8 mouse cellular contexts compared by ENCODE assay signal in genomic region chr4:117928699-117929241, GRCm38 (mm10). TPM values are rescaled to one million over a fixed set of nuclear protein-coding genes. Genes with fewer than 3 reads are reported as not detected.
DNase-seq lines count a peak whose midpoint lies in the region; TF ChIP-seq lines count a peak whose summit lies in the region.

No protein-coding gene starts in this region.

- TF ChIP-seq CTCF in lung, adult 2 months (IDR thresholded peaks at IDR 0.05; ENCODE audit: insufficient read depth, low read length): peak; percentile 67

- no peaks in the 10 kb centered on the region for H3K4me1 ChIP-seq in lung, adult 2 months (ENCODE audit: control insufficient read depth, insufficient read depth, low read length)

- H3K4me3 ChIP-seq in lung, adult 2 months (replicated peaks; ENCODE audit: extremely low read depth, low read depth, low read length): no peak overlapping the region

- WGBS in lung, adult 2 months: 3% methylated on average over 13 of the region's 13 CpGs

- DNase-seq in 3134 (ENCODE audit: extremely low read depth, insufficient read length, low spot score) (peak; percentile 70), ES-CJ7 (ENCODE audit: low read depth, low spot score) (peak; percentile 49)
- DNase-seq in cerebellum, postnatal 25 days: peak; percentile 65 to 74
- DNase-seq in gastrocnemius, postnatal 10 days: peak; percentile 45
- DNase-seq in kidney, adult 11 months: peak; percentile 63
- peak; percentile 64 for DNase-seq in lung, adult 2 months
- peak; percentile 48 to 64 for DNase-seq in right cerebral cortex, postnatal 10 days (ENCODE audit: low spot score in 2 of 2)
- no peak for DNase-seq in layer of hippocampus, adult 18-20 months (ENCODE audit: low spot score in 2 of 2)

- TF ChIP-seq POLR2A in lung, adult 2 months (IDR thresholded peaks at IDR 0.05; ENCODE audit: borderline replicate concordance, extremely low read depth, low read depth, low read length): no peak

RNA-seq across cellular contexts. Expression of gene Artn, which starts 0.8 kb away (rescaled TPM):
- 1 to 10 TPM in 1 of 2 experiments, under 1 TPM in 1; 0.68 to 1.1 TPM for total RNA-seq in gastrocnemius, postnatal 10 days (2021)
- 2.7 and 3.8 TPM in 2 replicates for polyA plus RNA-seq in lung, adult 2 months (2012; rRNA removed)
- total RNA-seq in layer of hippocampus, adult 18-20 months (2021): 1 to 10 TPM; 1.4 to 1.7 TPM

RNA-seq across cellular contexts. Expression of gene Ipo13, which starts 14.0 kb away (rescaled TPM):
- total RNA-seq in gastrocnemius, postnatal 10 days (2021): 100 to 1,000 TPM; 146 to 154 TPM
- polyA plus RNA-seq in lung, adult 2 months (2012; rRNA removed): 82.2 and 93.8 TPM in 2 replicates
- 100 to 1,000 TPM; 135 to 143 TPM for total RNA-seq in layer of hippocampus, adult 18-20 months (2021)

RNA-seq across cellular contexts. Expression of gene Dph2, which starts 36.9 kb away (rescaled TPM):
- 1 to 10 TPM; 3.1 to 3.3 TPM for total RNA-seq in gastrocnemius, postnatal 10 days (2021)
- polyA plus RNA-seq in lung, adult 2 months (2012; rRNA removed): 10.7 and 11.5 TPM in 2 replicates
- 10 to 100 TPM; 11.2 TPM for total RNA-seq in layer of hippocampus, adult 18-20 months (2021)

RNA-seq across cellular contexts. Expression of gene Atp6v0b, which starts 41.6 kb away (rescaled TPM):
- total RNA-seq in gastrocnemius, postnatal 10 days (2021): 10 to 100 TPM; 60.6 to 74.5 TPM
- 452 and 484 TPM in 2 replicates for polyA plus RNA-seq in lung, adult 2 months (2012; rRNA removed)
- 100 to 1,000 TPM; 398 to 399 TPM for total RNA-seq in layer of hippocampus, adult 18-20 months (2021)

RNA-seq across cellular contexts. Expression of gene B4galt2, which starts 45.5 kb away (rescaled TPM):
- total RNA-seq in gastrocnemius, postnatal 10 days (2021): 10 to 100 TPM; 12.3 to 15.0 TPM
- polyA plus RNA-seq in lung, adult 2 months (2012; rRNA removed): 22.3 and 23.4 TPM in 2 replicates
- total RNA-seq in layer of hippocampus, adult 18-20 months (2021): 10 to 100 TPM; 60.4 to 65.2 TPM

Comparison
In these comparisons a context has a peak if more than half of its experiments do, and no peak if none do; other contexts are left out.
1. DNase-seq: peak in 3134 (single experiment), ES-CJ7 (single experiment), cerebellum, postnatal 25 days (2 of 2), gastrocnemius, postnatal 10 days (single experiment), kidney, adult 11 months (single experiment), lung, adult 2 months (single experiment) and right cerebral cortex, postnatal 10 days (2 of 2); none in layer of hippocampus, adult 18-20 months (0 of 2).